Comparison of ENCODE assay signal across 18 mouse cellular contexts in the genomic region with DNA sequence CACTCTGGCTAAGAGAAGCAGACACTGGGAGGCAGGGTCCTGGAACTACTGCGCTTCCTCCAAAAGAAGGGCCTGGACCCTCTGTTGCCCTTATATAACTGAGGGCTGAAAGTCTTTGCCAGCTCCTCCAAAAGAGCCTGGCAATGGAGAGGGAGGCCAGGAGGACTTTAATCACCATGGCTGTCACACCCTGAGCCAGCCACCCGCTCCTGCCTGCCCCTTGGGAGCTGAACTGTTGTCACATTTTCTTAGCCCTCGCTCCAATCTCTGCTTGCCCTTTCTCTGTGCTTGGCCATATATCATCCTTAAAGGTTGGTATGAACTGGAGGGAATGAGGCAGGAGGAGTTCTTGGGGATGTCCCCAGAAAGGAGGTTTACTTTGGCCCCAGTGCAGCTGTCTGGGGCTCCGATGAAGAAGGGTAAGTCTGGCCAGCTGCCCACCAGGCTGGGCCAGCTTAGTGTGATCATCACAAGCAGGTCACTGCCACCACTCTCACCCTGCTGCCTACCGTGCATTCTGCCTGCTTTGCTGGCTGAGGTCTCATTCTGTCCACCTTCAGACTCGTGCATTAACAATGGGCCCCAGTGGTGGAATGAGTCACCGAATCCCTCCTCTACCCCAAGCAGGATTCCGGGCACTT.
"Had no signal": no experiment of that assay in that cellular context is flagged by ENCODE, and none has a peak within 500 bp of the region (broad histone marks: within the 10 kb centered on the region; RNA-seq: fewer than 3 reads in every experiment).

No protein-coding gene starts in this region.

- ATAC-seq: liver, postnatal 0 days; lung, postnatal 0 days; midbrain, embryonic 13.5 days; midbrain, embryonic 15.5 days had no signal

- DNase-seq: liver, postnatal 0 days; lung, adult 2 months; lung, postnatal 14 days; lung, postnatal 36 days; right cerebral cortex, postnatal 14 days; thymus, adult 2 months; thymus, postnatal 25 days; thymus, postnatal 4 days had no signal

- H3K36me3 ChIP-seq: liver, embryonic 15.5 days; lung, embryonic 15.5 days; midbrain, embryonic 13.5 days; midbrain, embryonic 15.5 days; neural tube, embryonic 13.5 days; stomach, embryonic 15.5 days had no signal

- H3K9ac ChIP-seq: liver, embryonic 15.5 days; liver, postnatal 0 days; lung, embryonic 15.5 days; midbrain, embryonic 13.5 days; midbrain, embryonic 15.5 days; neural tube, embryonic 13.5 days; stomach, embryonic 15.5 days had no signal

- H3K4me3 ChIP-seq: liver, embryonic 15.5 days; lung, embryonic 15.5 days; megakaryocyte, embryonic 14.5 days; midbrain, embryonic 13.5 days; midbrain, embryonic 15.5 days; neural tube, embryonic 13.5 days; stomach, embryonic 15.5 days had no signal

- H3K27me3 ChIP-seq: liver, embryonic 15.5 days; lung, embryonic 15.5 days; midbrain, embryonic 15.5 days; neural tube, embryonic 13.5 days; stomach, embryonic 15.5 days had no signal

- H3K27ac ChIP-seq: liver, embryonic 15.5 days; lung, embryonic 15.5 days; macrophage; midbrain, embryonic 13.5 days; midbrain, embryonic 15.5 days; neural tube, embryonic 13.5 days; stomach, embryonic 15.5 days; stomach, postnatal 0 days had no signal

- H3K4me1 ChIP-seq: liver, embryonic 15.5 days; lung, embryonic 15.5 days; megakaryocyte, embryonic 14.5 days; midbrain, embryonic 15.5 days; stomach, embryonic 15.5 days had no signal

- H3K9me3 ChIP-seq: liver, embryonic 15.5 days; lung, embryonic 15.5 days; megakaryocyte, embryonic 14.5 days; midbrain, embryonic 13.5 days; midbrain, embryonic 15.5 days; neural tube, embryonic 13.5 days; stomach, embryonic 15.5 days had no signal

- H3K4me2 ChIP-seq: liver, embryonic 15.5 days; lung, embryonic 15.5 days; midbrain, embryonic 13.5 days; midbrain, embryonic 15.5 days; neural tube, embryonic 13.5 days; stomach, embryonic 15.5 days had no signal
